Mouse (Mus musculus) ES-Bruce4 (cell line): Measurements from ENCODE around the gene Dync2li1. TPM values are rescaled to one million over a fixed set of nuclear protein-coding genes. Genes with fewer than 3 reads are reported as not detected.

Source experiments
- H3K27ac ChIP-seq: 2 replicates; pipeline ENCODE4 v1.5.1; 2012; ENCODE audit warnings: low read length, inconsistent platforms; ENCODE audit not compliant: insufficient read depth
- H3K27me3 ChIP-seq: 2 replicates; pipeline ENCODE4 v1.6.1; 2012; ENCODE audit warnings: mild to moderate bottlenecking, low read length, inconsistent platforms; ENCODE audit not compliant: control insufficient read depth, poor library complexity, insufficient read depth, severe bottlenecking
- H3K36me3 ChIP-seq: 2 replicates; pipeline ENCODE4 v1.6.1; 2012; ENCODE audit warnings: inconsistent platforms, mild to moderate bottlenecking, low read length, moderate library complexity; ENCODE audit not compliant: control insufficient read depth, poor library complexity, insufficient read depth, severe bottlenecking
- H3K4me1 ChIP-seq: one replicate; pipeline ENCODE4 v1.8.1; 2011; ENCODE audit warnings: low read length; ENCODE audit not compliant: control insufficient read depth, insufficient read depth
- H3K4me3 ChIP-seq: 2 replicates; pipeline ENCODE4 v1.5.1; 2011; ENCODE audit warnings: low read depth, mild to moderate bottlenecking, low read length
- H3K9ac ChIP-seq: 2 replicates; pipeline ENCODE4 v1.6.1; 2012; ENCODE audit warnings: low read depth, mild to moderate bottlenecking, inconsistent platforms; ENCODE audit not compliant: poor library complexity, severe bottlenecking
- H3K9me3 ChIP-seq: replicated peaks from 2 replicates; pipeline ENCODE4 v1.6.1; 2012; ENCODE audit warnings: mild to moderate bottlenecking, low read length, inconsistent platforms; ENCODE audit not compliant: control insufficient read depth, poor library complexity, insufficient read depth, severe bottlenecking
- CTCF ChIP-seq: IDR thresholded peaks from one replicate; pipeline ENCODE4 v1.8.1; 2011; ENCODE audit warnings: low read depth, low read length
- EP300 ChIP-seq: IDR thresholded peaks from 2 replicates; pipeline ENCODE4 v1.6.1; 2011; ENCODE audit warnings: low read depth, low read length; ENCODE audit not compliant: insufficient read depth
- POLR2A ChIP-seq: IDR thresholded peaks from one replicate; pipeline ENCODE4 v1.8.1; 2011; ENCODE audit warnings: low read length; ENCODE audit not compliant: insufficient read depth
- polyA plus RNA-seq: library from polyadenylated mRNA; stranded (reverse); fragments of >200 nt; gene quantifications from 2 replicates; pipeline ENCODE4 v1.2.4, GENCODE M21; 2011; ENCODE audit warnings: low read depth; ENCODE audit not compliant: missing spikeins, insufficient read depth, insufficient read length

Gene Dync2li1
- polyA plus RNA-seq, 1 experiment: 26.3 TPM

GRCm38 (mm10) chr17:84696537-84696936 is 70.2 kb downstream of the Dync2li1 start:
- Histone ChIP-seq H3K9ac (no peak overlapping the region), H3K27ac (no peak overlapping the region), H3K4me3 (no peak overlapping the region), H3K36me3 (no peaks in the 10 kb centered on the region), H3K9me3 (no peaks in the 10 kb centered on the region), H3K4me1 (no peaks in the 10 kb centered on the region), H3K27me3 (no peaks in the 10 kb centered on the region)
- TF ChIP-seq POLR2A (no peak), CTCF (no peak), EP300 (no peak)

GRCm38 (mm10) chr17:84698727-84699126 is 72.4 kb downstream of the Dync2li1 start:
- H3K4me1 ChIP-seq: no peaks in the 10 kb centered on the region
- no peaks in the 10 kb centered on the region for H3K27me3 ChIP-seq
- H3K27ac ChIP-seq: no peak overlapping the region
- no peaks in the 10 kb centered on the region for H3K36me3 ChIP-seq
- TF ChIP-seq EP300 (no peak), CTCF (peak; percentile 89), POLR2A (no peak)
- no peak overlapping the region for H3K4me3 ChIP-seq
- H3K9ac ChIP-seq: no peak overlapping the region
- no peaks in the 10 kb centered on the region for H3K9me3 ChIP-seq

Other genes starting within 250 kb of the Dync2li1 start
- gene Thada, start 160.3 kb upstream of the Dync2li1 start, polyA plus RNA-seq: 38.0 and 51.2 TPM in 2 replicates
- gene Plekhh2, start 114.6 kb upstream of the Dync2li1 start, polyA plus RNA-seq: 8.5 and 10.5 TPM in 2 replicates
- not detected in 2 replicates for gene Abcg8, start 49.8 kb downstream of the Dync2li1 start, polyA plus RNA-seq
- not detected in 2 replicates for gene Abcg5, start 56.5 kb downstream of the Dync2li1 start, polyA plus RNA-seq
- 71.6 and 78.8 TPM in 2 replicates for gene Lrpprc, start 164.3 kb downstream of the Dync2li1 start, polyA plus RNA-seq